In genomic region chr8:85456536-85456935, GRCm38 (mm10) we compare ENCODE assay signal across 9 mouse cellular contexts. TPM values are rescaled to one million over a fixed set of nuclear protein-coding genes. Genes with fewer than 3 reads are reported as not detected.
DNase-seq lines count a peak whose midpoint lies in the region; ATAC-seq and TF ChIP-seq lines count a peak whose summit lies in the region.
"Had no signal": no experiment of that assay in that cellular context is flagged by ENCODE, and none has a peak within 500 bp of the region (broad histone marks: within the 10 kb centered on the region; RNA-seq: fewer than 3 reads in every experiment).

No protein-coding gene starts in this region.

- no peak overlapping the region for H3K27ac ChIP-seq in midbrain, embryonic 10.5 days (replicated peaks)
- no peak overlapping the region for H3K27ac ChIP-seq in midbrain, embryonic 15.5 days
- H3K27ac ChIP-seq in embryonic fibroblast, embryonic 13.5 days (ENCODE audit: insufficient read depth, low read length) = no peak overlapping the region
- H3K27ac ChIP-seq in hindbrain, embryonic 14.5 days = no peak overlapping the region
- no peak overlapping the region for H3K27ac ChIP-seq in stomach, embryonic 14.5 days (ENCODE audit: low read length)

- peak; percentile 77 for TF ChIP-seq CTCF in embryonic fibroblast, embryonic 13.5 days (IDR thresholded peaks at IDR 0.05; ENCODE audit: borderline replicate concordance, insufficient read depth, low read length)

- DNase-seq in midbrain, embryonic 10.5 days (ENCODE audit: low spot score) = peak; percentile 68
- peak; percentile 73 to 75 for DNase-seq in adrenal gland, postnatal 36 days
- peak; percentile 91 for DNase-seq in hindbrain, embryonic 14.5 days (ENCODE audit: low spot score)
- DNase-seq in left cerebral cortex, adult 18-20 months (ENCODE audit: low spot score in 2 of 2) = peak; percentile 60 to 69

- 15% methylated on average over 14 of the region's 14 CpGs for WGBS in midbrain, embryonic 10.5 days
- 8% methylated on average over 14 of the region's 14 CpGs for WGBS in midbrain, embryonic 15.5 days
- 13% methylated on average over 14 of the region's 14 CpGs for WGBS in hindbrain, embryonic 14.5 days
- WGBS in stomach, embryonic 14.5 days = 9% methylated on average over 14 of the region's 14 CpGs

- H3K27me3 ChIP-seq in midbrain, embryonic 10.5 days (ENCODE audit: low read depth, poor library complexity, severe bottlenecking) = no peaks in the 10 kb centered on the region
- H3K27me3 ChIP-seq in midbrain, embryonic 15.5 days (replicated peaks) = no peaks in the 10 kb centered on the region
- no peaks in the 10 kb centered on the region for H3K27me3 ChIP-seq in hindbrain, embryonic 14.5 days (ENCODE audit: control insufficient read depth, insufficient read depth, low read length)
- no peaks in the 10 kb centered on the region for H3K27me3 ChIP-seq in stomach, embryonic 14.5 days (ENCODE audit: control insufficient read depth, insufficient read depth, low read length)

- no peak overlapping the region for H3K9ac ChIP-seq in midbrain, embryonic 15.5 days
- no peak overlapping the region for H3K9ac ChIP-seq in hindbrain, embryonic 14.5 days
- no peak overlapping the region for H3K9ac ChIP-seq in stomach, embryonic 14.5 days (replicated peaks; ENCODE audit: low read depth, low read length)

- peaks cover 17% of the 10 kb centered on the region for H3K4me1 ChIP-seq in midbrain, embryonic 10.5 days
- H3K4me1 ChIP-seq in midbrain, embryonic 15.5 days = peaks cover 4% of the 10 kb centered on the region
- H3K4me1 ChIP-seq in embryonic fibroblast, embryonic 13.5 days (ENCODE audit: control insufficient read depth, insufficient read depth, low read length) = no peaks in the 10 kb centered on the region
- 0 out of 2 replicates have a peak, but pooled peaks cover 3% of the 10 kb centered on the region for H3K4me1 ChIP-seq in hindbrain, embryonic 14.5 days (replicated peaks; ENCODE audit: control insufficient read depth, insufficient read depth, low read length)
- peaks cover 8% of the 10 kb centered on the region; the same call in 1 of the 2 replicates for H3K4me1 ChIP-seq in stomach, embryonic 14.5 days (ENCODE audit: control insufficient read depth, insufficient read depth, low read length)

- H3K36me3 ChIP-seq in midbrain, embryonic 10.5 days = no peaks in the 10 kb centered on the region
- H3K36me3 ChIP-seq in midbrain, embryonic 15.5 days (replicated peaks) = no peaks in the 10 kb centered on the region
- H3K36me3 ChIP-seq in hindbrain, embryonic 14.5 days (replicated peaks; ENCODE audit: control insufficient read depth, insufficient read depth) = no peaks in the 10 kb centered on the region
- H3K36me3 ChIP-seq in stomach, embryonic 14.5 days (ENCODE audit: control insufficient read depth, insufficient read depth, low read length) = no peaks in the 10 kb centered on the region

- ATAC-seq in midbrain, embryonic 15.5 days (replicated peaks) = no peak
- ATAC-seq in hindbrain, embryonic 14.5 days (ENCODE audit: low FRiP score) = peak; percentile 64; the same call in 1 of the 2 replicates
- ATAC-seq in monocyte, adult 5-6 weeks (replicated peaks; ENCODE audit: insufficient number of reproducible peaks, low FRiP score, low TSS enrichment, poor library complexity, severe bottlenecking) = peak; percentile 55; the same call in 1 of the 2 replicates
- ATAC-seq in stomach, embryonic 14.5 days (ENCODE audit: insufficient number of reproducible peaks, insufficient read depth, low FRiP score, low read depth) = peak; percentile 50; the same call in 1 of the 2 replicates

- H3K4me3 ChIP-seq in midbrain, embryonic 10.5 days = no peak overlapping the region
- H3K4me3 ChIP-seq in midbrain, embryonic 15.5 days = no peak overlapping the region
- no peak overlapping the region for H3K4me3 ChIP-seq in embryonic fibroblast, embryonic 13.5 days (ENCODE audit: insufficient read depth, low read length)
- H3K4me3 ChIP-seq in hindbrain, embryonic 14.5 days (replicated peaks; ENCODE audit: low read length) = no peak overlapping the region
- no peak overlapping the region for H3K4me3 ChIP-seq in stomach, embryonic 14.5 days (ENCODE audit: low read depth, low read length)
- H3K4me3 ChIP-seq: erythroblast, embryonic 14.5 days had no signal

- TF ChIP-seq POLR2A in embryonic fibroblast, embryonic 13.5 days (IDR thresholded peaks at IDR 0.05; ENCODE audit: low read depth, low read length) = no peak

- H3K4me2 ChIP-seq in midbrain, embryonic 15.5 days = no peak overlapping the region
- H3K4me2 ChIP-seq in hindbrain, embryonic 14.5 days (replicated peaks) = no peak overlapping the region
- no peak overlapping the region for H3K4me2 ChIP-seq in stomach, embryonic 14.5 days (replicated peaks; ENCODE audit: low read depth, low read length)

- no peaks in the 10 kb centered on the region for H3K9me3 ChIP-seq in midbrain, embryonic 10.5 days (replicated peaks)
- no peaks in the 10 kb centered on the region for H3K9me3 ChIP-seq in midbrain, embryonic 15.5 days
- no peaks in the 10 kb centered on the region for H3K9me3 ChIP-seq in hindbrain, embryonic 14.5 days (ENCODE audit: control insufficient read depth, low read length)
- no peaks in the 10 kb centered on the region for H3K9me3 ChIP-seq in stomach, embryonic 14.5 days (ENCODE audit: control insufficient read depth, low read depth, low read length)

RNA-seq across cellular contexts. Expression of gene 4921524J17Rik, which starts 23.9 kb away (rescaled TPM):
- 37.8 and 37.9 TPM in 2 replicates for polyA plus RNA-seq in midbrain, embryonic 10.5 days (2016; fragmentation: Nextera tagmentation; extraction: Ambion mirVana)
- 36.5 and 38.6 TPM in 2 replicates for polyA plus RNA-seq in midbrain, embryonic 15.5 days (2015; fragmentation: Nextera tagmentation; extraction: Ambion mirVana)
- 10 to 100 TPM; 20.0 to 37.1 TPM for total RNA-seq in adrenal gland, postnatal 36 days (2021)
- 54.5 and 62.5 TPM in 2 replicates for polyA plus RNA-seq in embryonic fibroblast, embryonic 13.5 days (2011; ENCODE audit: insufficient read length, low read depth, missing spikeins)
- polyA plus RNA-seq in hindbrain, embryonic 14.5 days (2014; fragmentation: Nextera tagmentation; extraction: Ambion mirVana) = 35.7 and 46.9 TPM in 2 replicates
- 10 to 100 TPM; 11.4 to 13.2 TPM for total RNA-seq in left cerebral cortex, adult 18-20 months (2021)
- 22.8 to 81.0 TPM (median 62.0 TPM) in 3 replicates for total RNA-seq in monocyte, adult 5-6 weeks (2017)
- 37.9 and 40.0 TPM in 2 replicates for polyA plus RNA-seq in stomach, embryonic 14.5 days (2014; fragmentation: Nextera tagmentation; extraction: Ambion mirVana)

RNA-seq across cellular contexts. Expression of gene Gpt2, which starts 35.8 kb away (rescaled TPM):
- 31.9 and 33.0 TPM in 2 replicates for polyA plus RNA-seq in midbrain, embryonic 10.5 days (2016; fragmentation: Nextera tagmentation; extraction: Ambion mirVana)
- polyA plus RNA-seq in midbrain, embryonic 15.5 days (2015; fragmentation: Nextera tagmentation; extraction: Ambion mirVana) = 39.3 and 40.1 TPM in 2 replicates
- total RNA-seq in adrenal gland, postnatal 36 days (2021) = 100 to 1,000 TPM in 1 of 2 experiments, 10 to 100 TPM in 1; 65.0 to 339 TPM
- polyA plus RNA-seq in embryonic fibroblast, embryonic 13.5 days (2011; ENCODE audit: insufficient read length, low read depth, missing spikeins) = 36.9 and 49.3 TPM in 2 replicates
- 56.7 and 67.1 TPM in 2 replicates for polyA plus RNA-seq in hindbrain, embryonic 14.5 days (2014; fragmentation: Nextera tagmentation; extraction: Ambion mirVana)
- total RNA-seq in left cerebral cortex, adult 18-20 months (2021) = 10 to 100 TPM; 52.6 to 58.0 TPM
- total RNA-seq in monocyte, adult 5-6 weeks (2017) = 0.29 to 1.3 TPM in 2 of 3 replicates, not detected in the other
- 27.2 and 27.7 TPM in 2 replicates for polyA plus RNA-seq in stomach, embryonic 14.5 days (2014; fragmentation: Nextera tagmentation; extraction: Ambion mirVana)
- polyA plus RNA-seq: erythroblast, embryonic 14.5 days had no signal
